Mouse (Mus musculus) small intestine, adult 2 months (tissue): ENCODE measurements around the gene Ssh2. TPM values are rescaled to one million over a fixed set of nuclear protein-coding genes. Genes with fewer than 3 reads are reported as not detected.

Experiments used
- H3K27ac ChIP-seq: fragments of 200-500 bp; 2 replicates; pipeline ENCODE4 v1.5.1; 2012; ENCODE audit warnings: low read depth, low read length, control low read depth, inconsistent platforms; ENCODE audit not compliant: insufficient read depth
- H3K27me3 ChIP-seq: fragments of 200-500 bp; 2 replicates; pipeline ENCODE4 v1.6.1; 2012; ENCODE audit warnings: mild to moderate bottlenecking, moderate library complexity, low read length, inconsistent platforms; ENCODE audit not compliant: control insufficient read depth, insufficient read depth
- H3K36me3 ChIP-seq: fragments of 200-500 bp; 2 replicates; pipeline ENCODE4 v1.6.1; 2012; ENCODE audit warnings: mild to moderate bottlenecking, low read length, control low read depth, inconsistent platforms; ENCODE audit not compliant: control insufficient read depth, insufficient read depth
- H3K4me1 ChIP-seq: fragments of 200-500 bp; 2 replicates; pipeline ENCODE4 v1.6.1; 2012; ENCODE audit warnings: low read length, inconsistent platforms, mixed read lengths; ENCODE audit not compliant: control insufficient read depth, insufficient read depth, insufficient read length
- H3K4me3 ChIP-seq: fragments of 200-500 bp; 2 replicates; pipeline ENCODE4 v1.5.1; 2012; ENCODE audit warnings: low read depth, mild to moderate bottlenecking, control low read depth, inconsistent platforms, low read length, moderate library complexity
- CTCF ChIP-seq: fragments of 200-500 bp; IDR thresholded peaks from 2 replicates; pipeline ENCODE4 v1.5.1; 2012; ENCODE audit warnings: low read depth, mild to moderate bottlenecking, control low read depth, inconsistent platforms, low read length, moderate library complexity, mixed read lengths; ENCODE audit not compliant: insufficient replicate concordance, insufficient read length; ENCODE audit errors: extremely low read depth
- POLR2A ChIP-seq: fragments of 200-500 bp; IDR thresholded peaks from 2 replicates; pipeline ENCODE4 v1.6.1; 2012; ENCODE audit warnings: low read depth, mild to moderate bottlenecking, control low read depth, inconsistent platforms, low read length, moderate library complexity
- WGBS: fragments of 180-500 bp; shearing (Covaris S2); methylation state at CpG from one replicate; pipeline ENCODE4 v1.1.7; 2018; 5-methylcytosine and 5-hydroxymethylcytosine counted together
- polyA plus RNA-seq: library from polyadenylated mRNA; depleted of rRNA; stranded (reverse); fragments of >200 nt; gene quantifications from 2 replicates; pipeline ENCODE4 v1.2.3, GENCODE M21; 2012; rRNA removed

Gene Ssh2
- polyA plus RNA-seq, 1 experiment, result 5.3 TPM

GRCm38 (mm10) chr11:77508068-77509021 is 292.3 kb downstream of the Ssh2 start:
- WGBS, result 27% methylated on average over 49 of the region's 49 CpGs
- TF ChIP-seq POLR2A (no peak), CTCF (peak; percentile 97)
- peak overlapping the region; percentile 56 for H3K4me3 ChIP-seq
- H3K27me3 ChIP-seq, result no peaks in the 10 kb centered on the region
- no peak overlapping the region for H3K27ac ChIP-seq
- H3K36me3 ChIP-seq, result peaks cover 34% of the 10 kb centered on the region
- peaks cover 39% of the 10 kb centered on the region for H3K4me1 ChIP-seq

Other genes starting within 250 kb of the Ssh2 start
- gene Slc6a4, start 217.7 kb upstream of the Ssh2 start, polyA plus RNA-seq, result 21.6 and 67.2 TPM in 2 replicates
- 0.27 and 0.41 TPM in 2 replicates for gene Nsrp1, start 137.9 kb upstream of the Ssh2 start, polyA plus RNA-seq
- gene Efcab5, start 27.3 kb upstream of the Ssh2 start, polyA plus RNA-seq, result 0.27 and 1.1 TPM in 2 replicates
- gene Coro6, start 246.1 kb downstream of the Ssh2 start, polyA plus RNA-seq, result 0.33 and 0.70 TPM in 2 replicates